Mouse (Mus musculus) intestine, embryonic 14.5 days (tissue): ENCODE data around the gene Fcrl1. TPM values are rescaled to one million over a fixed set of nuclear protein-coding genes. Genes with fewer than 3 reads are reported as not detected.
A peak's percentile ranks its signal among the peaks of the same experiment; 100 is the strongest.

ENCODE experiments used
- ATAC-seq: fragments of 200-750 bp; cut with Nextera tagmentation; replicated peaks from 2 replicates; pipeline ENCODE4 v1.8.0; 2017; ENCODE audit warnings: low read depth, moderate number of reproducible peaks, moderate TSS enrichment, moderate library complexity; ENCODE audit not compliant: low FRiP score, low TSS enrichment
- DNase-seq: peaks from one replicate; pipeline ENCODE4 v3.0.0-alpha.2; 2018; ENCODE audit warnings: low spot score
- H3K27ac ChIP-seq: fragments of 300-500 bp; sonication (generic); 2 replicates; pipeline ENCODE4 v1.5.1; 2014; ENCODE audit warnings: low read depth, mild to moderate bottlenecking, control low read depth
- H3K27me3 ChIP-seq: fragments of 300-500 bp; sonication (generic); replicated peaks from 2 replicates; pipeline ENCODE4 v1.6.1; 2014; ENCODE audit warnings: low read length, control low read depth; ENCODE audit not compliant: control insufficient read depth, insufficient read depth
- H3K36me3 ChIP-seq: fragments of 300-500 bp; sonication (generic); 2 replicates; pipeline ENCODE4 v1.6.1; 2014; ENCODE audit warnings: low read length, control low read depth; ENCODE audit not compliant: control insufficient read depth, insufficient read depth
- H3K4me1 ChIP-seq: fragments of 300-500 bp; sonication (generic); replicated peaks from 2 replicates; pipeline ENCODE4 v1.6.1; 2014; ENCODE audit warnings: low read length, control low read depth, mixed read lengths; ENCODE audit not compliant: control insufficient read depth, insufficient read depth
- H3K4me2 ChIP-seq: fragments of 300-500 bp; sonication (generic); 2 replicates; pipeline ENCODE4 v1.6.1; 2014; ENCODE audit warnings: low read length
- H3K4me3 ChIP-seq: fragments of 300-500 bp; sonication (generic); 2 replicates; pipeline ENCODE4 v1.5.1; 2014; ENCODE audit warnings: low read depth, low read length, control low read depth, mixed read lengths
- H3K9ac ChIP-seq: fragments of 300-500 bp; sonication (generic); 2 replicates; pipeline ENCODE4 v1.6.1; 2014; ENCODE audit warnings: mild to moderate bottlenecking, low read length
- H3K9me3 ChIP-seq: fragments of 300-500 bp; sonication (generic); 2 replicates; pipeline ENCODE4 v1.6.1; 2016; ENCODE audit warnings: low read length, control low read depth; ENCODE audit not compliant: control insufficient read depth
- WGBS: fragments of 180-500 bp; shearing (Covaris S2); extraction: QIAGEN DNeasy Blood & Tissue Kit; methylation state at CpG from one replicate; pipeline ENCODE4 v1.1.7; 2014; 5-methylcytosine and 5-hydroxymethylcytosine counted together
- polyA plus RNA-seq: library from polyadenylated mRNA; unstranded; fragments of >200 nt; fragmentation: Nextera tagmentation; extraction: Ambion mirVana; gene quantifications from 2 replicates; pipeline ENCODE4 v1.2.1, GENCODE M21; 2014

Fcrl1 gene
- polyA plus RNA-seq, 1 experiment from 2014 or later, result 0.09 TPM

DNA sequence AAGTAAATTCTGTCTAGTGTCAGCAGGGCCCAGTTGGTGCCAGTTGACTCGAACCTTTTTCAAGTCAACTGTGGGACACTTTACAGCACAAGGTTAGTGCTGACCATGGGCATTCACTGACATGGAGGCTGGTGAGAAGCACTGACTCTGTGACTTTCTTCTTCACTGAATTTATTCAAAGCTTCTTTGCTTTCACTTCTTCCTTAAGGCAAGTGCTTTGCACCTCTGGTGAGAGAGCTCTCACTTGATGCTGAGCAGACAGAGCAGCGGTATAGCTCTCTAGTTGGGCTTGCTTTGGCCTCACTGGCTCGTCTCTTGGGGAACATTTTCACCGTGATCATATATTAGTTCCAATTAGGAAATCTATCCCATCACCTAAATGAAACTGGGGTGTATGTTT is 23.7 kb downstream of the Fcrl1 start:
- 81% methylated on average over 4 of the region's 4 CpGs for WGBS
- no peaks in the 10 kb centered on the region for H3K9me3 ChIP-seq
- H3K4me3 ChIP-seq, result no peak overlapping the region
- H3K4me2 ChIP-seq, result no peak overlapping the region
- H3K9ac ChIP-seq, result no peak overlapping the region
- no peak overlapping the region for H3K27ac ChIP-seq
- ATAC-seq (no peak), DNase-seq (peak; percentile 29)
- no peaks in the 10 kb centered on the region for H3K27me3 ChIP-seq
- H3K4me1 ChIP-seq, result no peaks in the 10 kb centered on the region
- H3K36me3 ChIP-seq, result no peaks in the 10 kb centered on the region

DNA sequence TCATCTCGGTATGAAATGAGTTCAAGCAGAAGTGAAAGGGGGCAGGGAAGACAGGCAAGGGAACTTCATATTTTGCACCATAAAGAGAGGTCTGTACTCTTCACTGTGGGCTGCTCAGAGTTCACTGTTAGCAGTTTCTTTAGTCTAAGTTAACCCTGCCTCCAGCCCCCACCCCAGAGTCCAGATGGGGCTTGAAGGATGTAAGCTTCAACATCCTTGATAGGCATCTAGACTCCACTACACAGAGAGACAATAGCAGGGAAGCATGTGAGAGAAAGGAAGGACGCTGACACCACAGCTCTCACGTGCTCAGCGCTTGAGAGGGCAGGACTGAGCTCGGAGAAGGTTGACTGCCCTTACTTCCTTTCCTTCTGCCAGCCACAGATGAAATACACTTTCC is 25.1 kb downstream of the Fcrl1 start:
- DNase-seq (no peak), ATAC-seq (no peak)
- H3K4me3 ChIP-seq, result no peak overlapping the region
- no peak overlapping the region for H3K9ac ChIP-seq
- H3K4me2 ChIP-seq, result no peak overlapping the region
- H3K36me3 ChIP-seq, result no peaks in the 10 kb centered on the region
- no peaks in the 10 kb centered on the region for H3K27me3 ChIP-seq
- no peak overlapping the region for H3K27ac ChIP-seq
- no peaks in the 10 kb centered on the region for H3K9me3 ChIP-seq
- no peaks in the 10 kb centered on the region for H3K4me1 ChIP-seq
- 55% methylated on average over 5 of the region's 5 CpGs for WGBS

GRCm38 (mm10) chr3:87408171-87408570 is 32.0 kb downstream of the Fcrl1 start:
- no peak for ATAC-seq
- DNase-seq, result peak; percentile 54
- Histone ChIP-seq H3K27ac (no peak overlapping the region), H3K4me1 (no peaks in the 10 kb centered on the region), H3K27me3 (no peaks in the 10 kb centered on the region), H3K36me3 (no peaks in the 10 kb centered on the region), H3K9ac (no peak overlapping the region), H3K4me3 (no peak overlapping the region), H3K4me2 (no peak overlapping the region), H3K9me3 (no peaks in the 10 kb centered on the region)
- WGBS, result 20% methylated on average over 4 of the region's 4 CpGs

DNA sequence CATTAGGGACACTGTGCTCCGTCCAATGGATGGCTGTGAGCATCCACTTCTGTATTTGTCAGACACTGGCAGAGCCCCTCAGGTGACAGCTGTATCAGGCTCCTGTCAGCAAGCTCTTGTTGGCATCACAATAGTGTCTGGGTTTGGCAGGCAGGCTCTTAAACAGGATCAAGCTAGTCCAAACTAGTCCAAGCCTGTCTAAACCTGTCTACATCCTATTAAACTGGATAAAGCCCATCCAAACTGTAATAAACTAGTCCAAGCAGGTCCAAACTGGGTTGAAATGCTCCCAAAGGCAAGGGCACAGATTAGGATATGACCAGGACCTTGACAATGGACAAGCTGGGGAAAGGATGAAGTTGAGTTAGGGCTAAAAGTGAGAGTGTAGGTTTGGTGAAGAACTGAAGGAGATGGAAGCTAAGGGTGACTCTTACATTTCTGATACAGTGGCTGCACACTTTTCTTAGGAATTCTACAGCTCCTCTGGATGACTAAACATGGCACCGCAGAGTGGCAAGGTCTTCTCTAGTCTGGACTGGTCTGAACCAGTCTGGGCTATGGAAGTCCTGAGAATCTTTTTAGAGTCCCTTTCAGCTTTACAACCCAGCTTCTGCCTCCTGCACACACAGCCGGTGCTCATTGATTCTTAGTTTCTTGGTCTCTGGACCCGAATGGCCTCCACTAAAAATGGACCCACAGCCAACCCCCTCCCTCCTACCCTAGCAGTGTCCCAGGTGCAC is 33.2 kb downstream of the Fcrl1 start:
- no peaks in the 10 kb centered on the region for H3K9me3 ChIP-seq
- no peak overlapping the region for H3K27ac ChIP-seq
- H3K4me3 ChIP-seq, result no peak overlapping the region
- DNase-seq, result peak; percentile 33
- no peaks in the 10 kb centered on the region for H3K36me3 ChIP-seq
- H3K4me1 ChIP-seq, result no peaks in the 10 kb centered on the region
- H3K4me2 ChIP-seq, result no peak overlapping the region
- no peak for ATAC-seq
- 91% methylated on average over 4 of the region's 4 CpGs for whole genome bisulfite sequencing
- H3K9ac ChIP-seq, result no peak overlapping the region
- H3K27me3 ChIP-seq, result no peaks in the 10 kb centered on the region

- WGBS, result 79% methylated on average over 6 of the region's 6 CpGs
- peak; percentile 7 for DNase-seq
- no peak overlapping the region for H3K27ac ChIP-seq
These were observed 34.4 kb downstream of the Fcrl1 start for GRCm38 (mm10) chr3:87410605-87411004.

GRCm38 (mm10) chr3:87411150-87411549 is 35.0 kb downstream of the Fcrl1 start:
- peak; percentile 58; the same call in 1 of the 2 replicates for ATAC-seq
- H3K36me3 ChIP-seq, result no peaks in the 10 kb centered on the region
- no peaks in the 10 kb centered on the region for H3K4me1 ChIP-seq
- no peak overlapping the region; the same call in 1 of the 2 replicates for H3K4me2 ChIP-seq
- WGBS, result 10% methylated on average over 12 of the region's 12 CpGs
- H3K27ac ChIP-seq, result no peak overlapping the region
- no peaks in the 10 kb centered on the region for H3K9me3 ChIP-seq
- no peak overlapping the region for H3K9ac ChIP-seq
- H3K27me3 ChIP-seq, result no peaks in the 10 kb centered on the region
- no peak overlapping the region for H3K4me3 ChIP-seq
- peak; percentile 70 for DNase-seq

More at GRCm38 (mm10) chr3:87410605-87411004, 34.4 kb downstream of the Fcrl1 start:
- H3K4me3 ChIP-seq, result no peak overlapping the region
- no peaks in the 10 kb centered on the region for H3K9me3 ChIP-seq
- ATAC-seq, result no peak
- no peak overlapping the region for H3K9ac ChIP-seq
- H3K27me3 ChIP-seq, result no peaks in the 10 kb centered on the region
- no peaks in the 10 kb centered on the region for H3K36me3 ChIP-seq
- no peak overlapping the region for H3K4me2 ChIP-seq
- H3K4me1 ChIP-seq, result no peaks in the 10 kb centered on the region

DNA sequence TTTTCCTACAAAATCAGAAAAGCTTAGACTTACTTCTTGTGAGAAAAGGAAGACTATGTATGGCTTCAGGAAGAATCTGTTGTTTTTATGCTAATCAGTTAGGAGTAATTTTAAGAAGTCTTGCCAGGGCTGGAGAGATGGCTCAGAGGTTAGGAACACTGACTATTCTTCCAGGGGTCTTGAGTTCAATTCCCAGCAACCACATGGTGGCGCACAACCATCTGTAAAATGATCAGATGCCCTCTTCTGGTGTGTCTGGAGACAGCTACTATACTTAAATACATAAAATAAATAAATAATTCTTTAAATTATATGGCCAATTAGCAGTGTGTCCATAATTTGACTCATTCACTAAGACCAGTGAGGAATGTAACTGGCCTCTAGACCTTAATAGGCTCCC is 44.5 kb downstream of the Fcrl1 start:
- no peak overlapping the region for H3K4me3 ChIP-seq
- H3K36me3 ChIP-seq, result no peaks in the 10 kb centered on the region
- no peak overlapping the region for H3K9ac ChIP-seq
- WGBS, result 49% methylated on average over 1 of the region's 1 CpGs
- no peaks in the 10 kb centered on the region; the same call in 1 of the 2 replicates for H3K4me1 ChIP-seq
- no peak overlapping the region for H3K27ac ChIP-seq
- H3K27me3 ChIP-seq, result no peaks in the 10 kb centered on the region
- no peaks in the 10 kb centered on the region for H3K9me3 ChIP-seq
- no peak for ATAC-seq
- H3K4me2 ChIP-seq, result no peak overlapping the region
- no peak for DNase-seq

DNA sequence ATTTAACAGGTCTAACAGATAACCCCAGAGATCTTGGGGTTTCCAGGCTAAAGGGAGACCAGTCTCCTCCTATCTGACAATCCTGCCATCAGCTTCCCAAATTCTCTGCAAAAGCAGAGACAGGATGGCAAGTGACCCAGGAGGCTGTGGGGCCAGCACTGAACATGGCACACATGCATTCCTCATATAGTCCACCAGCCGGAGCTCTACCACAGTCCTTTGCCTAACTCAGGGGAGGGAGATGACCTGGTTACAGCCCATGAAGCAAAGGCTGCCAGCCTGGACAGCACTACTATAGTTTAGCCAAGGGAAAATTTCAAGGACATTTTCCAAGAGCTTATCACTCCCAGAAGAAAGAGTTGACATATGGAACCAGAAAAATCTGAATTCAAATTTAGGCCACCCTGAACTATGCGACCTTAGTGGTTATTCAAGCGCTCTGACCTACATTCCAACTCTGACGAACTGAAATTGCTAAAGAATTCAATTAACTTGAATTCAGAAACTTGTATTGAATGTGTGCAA is 46.3 kb downstream of the Fcrl1 start:
- WGBS, result 88% methylated on average over 4 of the region's 4 CpGs
- no peak overlapping the region for H3K27ac ChIP-seq
- DNase-seq, result no peak
- H3K4me2 ChIP-seq, result no peak overlapping the region
- H3K4me3 ChIP-seq, result no peak overlapping the region
- no peaks in the 10 kb centered on the region for H3K9me3 ChIP-seq
- H3K9ac ChIP-seq, result no peak overlapping the region
- H3K36me3 ChIP-seq, result no peaks in the 10 kb centered on the region
- no peaks in the 10 kb centered on the region for H3K27me3 ChIP-seq
- no peaks in the 10 kb centered on the region; the same call in 1 of the 2 replicates for H3K4me1 ChIP-seq
- no peak for ATAC-seq

DNA sequence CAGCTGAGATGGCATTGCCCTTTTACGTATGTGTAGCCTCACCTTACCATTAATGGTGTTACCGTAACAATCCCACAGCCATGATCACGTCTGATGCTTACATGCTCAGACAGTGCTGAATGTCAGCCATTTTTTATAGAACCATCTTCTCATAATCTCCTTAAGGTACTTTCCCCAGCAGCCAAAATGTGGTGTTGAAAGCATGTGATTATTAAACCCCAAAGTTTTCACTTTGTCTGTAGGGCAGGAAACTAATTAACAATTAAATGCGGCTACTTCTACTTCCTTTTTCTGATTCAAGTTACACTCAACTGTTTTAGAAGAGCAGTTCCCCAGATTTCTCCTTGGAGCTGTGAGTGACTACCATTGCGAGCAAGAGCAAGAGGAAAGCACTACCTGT is 59.3 kb downstream of the Fcrl1 start, which contains the start of gene Fcrl5:
Gene Fcrl5, plus strand, starts transcription at position 295 of the 400 bp plus-strand sequence.
- Histone ChIP-seq H3K4me2 (no peak within 1 kb of the TSS), H3K36me3 (no peaks in the 10 kb centered on the region), H3K9ac (no peak within 1 kb of the TSS), H3K27me3 (no peaks in the 10 kb centered on the region), H3K27ac (no peak within 1 kb of the TSS), H3K4me1 (no peaks in the 10 kb centered on the region), H3K9me3 (no peaks in the 10 kb centered on the region), H3K4me3 (no peak within 1 kb of the TSS)
- DNase-seq (no peak), ATAC-seq (no peak)
- 90% methylated on average over 5 of the region's 5 CpGs for WGBS
